Mouse (Mus musculus) bone marrow, adult 2 months (tissue): ENCODE measurements around the gene Rps6kl1. TPM values are rescaled to one million over a fixed set of nuclear protein-coding genes. Genes with fewer than 3 reads are reported as not detected.
"Not testable (repeated sequence)": the region's sequence is repeated elsewhere in the genome, so short reads cannot be mapped to it uniquely, and the experiment has no call there.

Experiments
- H3K27ac ChIP-seq: fragments of 200-500 bp; 2 replicates; pipeline ENCODE4 v1.5.1; 2012; ENCODE audit warnings: low read depth, mild to moderate bottlenecking, control low read depth, inconsistent platforms, low read length; ENCODE audit not compliant: control insufficient read depth, poor library complexity, insufficient read depth
- H3K4me1 ChIP-seq: fragments of 200-500 bp; 2 replicates; pipeline ENCODE4 v1.6.1; 2011; ENCODE audit warnings: low read length; ENCODE audit not compliant: control insufficient read depth, insufficient read depth
- H3K4me3 ChIP-seq: fragments of 200-500 bp; replicated peaks from 2 replicates; pipeline ENCODE3; 2011; ENCODE audit warnings: mild to moderate bottlenecking, low read depth, low read length, control low read depth; ENCODE audit not compliant: control insufficient read depth
- CTCF ChIP-seq: fragments of 200-500 bp; IDR thresholded peaks from 2 replicates; pipeline ENCODE4 v1.5.1; 2011; ENCODE audit warnings: low read length, control low read depth; ENCODE audit not compliant: control insufficient read depth, insufficient read depth
- POLR2A ChIP-seq: fragments of 200-500 bp; IDR thresholded peaks from 2 replicates; pipeline ENCODE4 v1.6.1; 2011; ENCODE audit warnings: low read depth, mild to moderate bottlenecking, control low read depth, low read length, borderline replicate concordance; ENCODE audit not compliant: control insufficient read depth
- WGBS: fragments of 180-500 bp; shearing (Covaris S2); methylation state at CpG from one replicate; pipeline ENCODE4 v1.1.7; 2018; 5-methylcytosine and 5-hydroxymethylcytosine counted together
- polyA plus RNA-seq: library from polyadenylated mRNA; stranded (reverse); fragments of >200 nt; gene quantifications from 2 replicates; pipeline ENCODE4 v1.2.4, GENCODE M21; 2011; ENCODE audit warnings: low replicate concordance; ENCODE audit not compliant: missing spikeins, insufficient read depth, insufficient read length

Gene Rps6kl1
- polyA plus RNA-seq, 1 experiment: not detected

GRCm38 (mm10) chr12:85153011-85153410, 1.9 kb upstream of the Rps6kl1 start:
- H3K4me1 ChIP-seq: peaks cover 5% of the 10 kb centered on the region
- no peak overlapping the region for H3K27ac ChIP-seq
- 52% methylated on average over 3 of the region's 3 CpGs for WGBS
- no peak overlapping the region for H3K4me3 ChIP-seq
- TF ChIP-seq POLR2A (no peak), CTCF (no peak)

GRCm38 (mm10) chr12:85150321-85151001, 603 bp downstream of the Rps6kl1 start:
- peaks cover 5% of the 10 kb centered on the region for H3K4me1 ChIP-seq
- 43% methylated on average over 20 of the region's 20 CpGs for WGBS
- peak overlapping the region; percentile 15; the same call in 1 of the 2 replicates for H3K27ac ChIP-seq
- TF ChIP-seq CTCF (no peak), POLR2A (no peak)
- no peak overlapping the region for H3K4me3 ChIP-seq

GRCm38 (mm10) chr12:85146881-85147280, 4.2 kb downstream of the Rps6kl1 start:
- no peak overlapping the region for H3K4me3 ChIP-seq
- H3K4me1 ChIP-seq: peaks cover 3% of the 10 kb centered on the region
- no peak overlapping the region for H3K27ac ChIP-seq
- 80% methylated on average over 9 of the region's 9 CpGs for WGBS
- TF ChIP-seq POLR2A: no peak
- no peak for TF ChIP-seq CTCF

- TF ChIP-seq CTCF (no peak), POLR2A (no peak)
- Histone ChIP-seq H3K4me3 (no peak overlapping the region), H3K4me1 (peaks cover 2% of the 10 kb centered on the region), H3K27ac (no peak overlapping the region)
- WGBS: 23% methylated on average over 10 of the region's 11 CpGs
These were observed 4.7 kb downstream of the Rps6kl1 start for GRCm38 (mm10) chr12:85146355-85146754.

- H3K4me1 ChIP-seq: no peaks in the 10 kb centered on the region; the same call in 1 of the 2 replicates
- no peak overlapping the region for H3K27ac ChIP-seq
- 78% methylated on average over 9 of the region's 9 CpGs for WGBS
- TF ChIP-seq CTCF (no peak), POLR2A (no peak)
- H3K4me3 ChIP-seq: no peak overlapping the region
These were observed 5.4 kb downstream of the Rps6kl1 start for GRCm38 (mm10) chr12:85145630-85146029.

- WGBS: 90% methylated on average over 4 of the region's 4 CpGs
- H3K4me3 ChIP-seq: no peak overlapping the region
- H3K4me1 ChIP-seq: no peaks in the 10 kb centered on the region
- H3K27ac ChIP-seq: no peak overlapping the region
- TF ChIP-seq CTCF: no peak
- TF ChIP-seq POLR2A: no peak
These were observed 6.2 kb downstream of the Rps6kl1 start for GRCm38 (mm10) chr12:85144821-85145220.

- 48% methylated on average over 2 of the region's 2 CpGs for WGBS
- H3K4me3 ChIP-seq, H3K4me1 ChIP-seq: not testable (repeated sequence)
These were observed 6.8 kb downstream of the Rps6kl1 start for GRCm38 (mm10) chr12:85144276-85144675.

GRCm38 (mm10) chr12:85142803-85143202, 8.3 kb downstream of the Rps6kl1 start:
- no peak overlapping the region for H3K27ac ChIP-seq

More at GRCm38 (mm10) chr12:85144276-85144675, 6.8 kb downstream of the Rps6kl1 start:
- H3K27ac ChIP-seq: not testable (repeated sequence)

GRCm38 (mm10) chr12:85141096-85141495, 10.0 kb downstream of the Rps6kl1 start:
- 86% methylated on average over 6 of the region's 6 CpGs for WGBS
- H3K4me3 ChIP-seq: no peak overlapping the region
- TF ChIP-seq CTCF (no peak), POLR2A (no peak)

More at GRCm38 (mm10) chr12:85142803-85143202, 8.3 kb downstream of the Rps6kl1 start:
- WGBS: 25% methylated on average over 4 of the region's 4 CpGs
- no peaks in the 10 kb centered on the region for H3K4me1 ChIP-seq
- H3K4me3 ChIP-seq: no peak overlapping the region
- TF ChIP-seq CTCF (peak; percentile 90), POLR2A (no peak)

More at GRCm38 (mm10) chr12:85141096-85141495, 10.0 kb downstream of the Rps6kl1 start:
- Histone ChIP-seq H3K27ac (no peak overlapping the region), H3K4me1 (no peaks in the 10 kb centered on the region)
